Mouse (Mus musculus): ENCODE results near the gene Rims1.

The Rims1 gene

GRCm38 (mm10) chr1:22694514-22694913 lies 111.3 kb downstream of the Rims1 start:
- DNase-seq: no peak

- no peak for DNase-seq
Measured at GRCm38 (mm10) chr1:22683455-22683854, 122.3 kb downstream of the Rims1 start.

GRCm38 (mm10) chr1:22664196-22664595 lies 141.6 kb downstream of the Rims1 start:
- DNase-seq: no peak

GRCm38 (mm10) chr1:22661825-22662224 lies 144.0 kb downstream of the Rims1 start:
- no peak for DNase-seq

- no peak for DNase-seq
Measured at GRCm38 (mm10) chr1:22655983-22656382, 149.8 kb downstream of the Rims1 start.

- DNase-seq: no peak
Measured at GRCm38 (mm10) chr1:22654903-22655302, 150.9 kb downstream of the Rims1 start.

- no peak for DNase-seq
Measured at GRCm38 (mm10) chr1:22650588-22650987, 155.2 kb downstream of the Rims1 start.

GRCm38 (mm10) chr1:22649432-22649831 lies 156.4 kb downstream of the Rims1 start:
- no peak for DNase-seq

- no peak for DNase-seq
Measured at GRCm38 (mm10) chr1:22645257-22645656, 160.5 kb downstream of the Rims1 start.

- DNase-seq: no peak
Measured at GRCm38 (mm10) chr1:22640568-22640967, 165.2 kb downstream of the Rims1 start.

- no peak for DNase-seq
Measured at GRCm38 (mm10) chr1:22639702-22640101, 166.1 kb downstream of the Rims1 start.

GRCm38 (mm10) chr1:22633871-22634270 lies 171.9 kb downstream of the Rims1 start:
- DNase-seq: no peak

GRCm38 (mm10) chr1:22632551-22632950 lies 173.2 kb downstream of the Rims1 start:
- no peak for DNase-seq

- no peak for DNase-seq
Measured at GRCm38 (mm10) chr1:22631991-22632390, 173.8 kb downstream of the Rims1 start.

GRCm38 (mm10) chr1:22629011-22629410 lies 176.8 kb downstream of the Rims1 start:
- DNase-seq: no peak

- no peak for DNase-seq
Measured at GRCm38 (mm10) chr1:22627013-22627412, 178.8 kb downstream of the Rims1 start.

- no peak for DNase-seq
Measured at GRCm38 (mm10) chr1:22626295-22626694, 179.5 kb downstream of the Rims1 start.

- no peak for DNase-seq
Measured at GRCm38 (mm10) chr1:22620827-22621226, 185.0 kb downstream of the Rims1 start.

GRCm38 (mm10) chr1:22615601-22616000 lies 190.2 kb downstream of the Rims1 start:
- DNase-seq: no peak

GRCm38 (mm10) chr1:22613609-22614008 lies 192.2 kb downstream of the Rims1 start:
- no peak for DNase-seq

GRCm38 (mm10) chr1:22604329-22605044 lies 201.3 kb downstream of the Rims1 start:
- DNase-seq: no peak

- no peak for DNase-seq
Measured at GRCm38 (mm10) chr1:22596197-22596596, 209.6 kb downstream of the Rims1 start.

GRCm38 (mm10) chr1:22594841-22595240 lies 211.0 kb downstream of the Rims1 start:
- DNase-seq: no peak

GRCm38 (mm10) chr1:22587859-22588383 lies 217.9 kb downstream of the Rims1 start:
- DNase-seq: no peak

- no peak for DNase-seq
Measured at GRCm38 (mm10) chr1:22585560-22585959, 220.2 kb downstream of the Rims1 start.

Measured in spleen, adult 18-20 months (tissue).